Mouse (Mus musculus) myocyte (in vitro differentiated cells): ENCODE results near the gene Actl10.

Source experiments
- E2F4 ChIP-seq: IDR thresholded peaks from one replicate; pipeline ENCODE4 v1.6.1; 2011; ENCODE audit warnings: mild to moderate bottlenecking, control low read depth, moderate library complexity; ENCODE audit not compliant: insufficient read depth
- MAX ChIP-seq: IDR thresholded peaks from one replicate; pipeline ENCODE4 v1.6.1; 2011; ENCODE audit warnings: low read depth, mild to moderate bottlenecking, control low read depth
- MYOD1 ChIP-seq, 3 experiments: IDR thresholded peaks; one replicate each; pipeline ENCODE4 v1.6.1; 2011; ENCODE audit warnings: control low read depth in 2 of 3, low read depth in 2 of 3, mild to moderate bottlenecking in 2 of 3, moderate library complexity in 1 of 3; ENCODE audit not compliant: insufficient read length in 2 of 3, control insufficient read depth in 1 of 3
- MYOG ChIP-seq, 3 experiments: IDR thresholded peaks; one replicate each; pipeline ENCODE4 v1.6.1; 2011; ENCODE audit warnings: control low read depth in 2 of 3, low read depth in 2 of 3, mild to moderate bottlenecking in 2 of 3; ENCODE audit not compliant: insufficient read length in 2 of 3, control insufficient read depth in 1 of 3, insufficient read depth in 1 of 3
- POLR2A ChIP-seq: IDR thresholded peaks from one replicate; pipeline ENCODE4 v1.6.1; 2011; ENCODE audit warnings: low read depth, mild to moderate bottlenecking, control low read depth, moderate library complexity; ENCODE audit not compliant: insufficient read length
- POLR2AphosphoS2 ChIP-seq: IDR thresholded peaks from one replicate; pipeline ENCODE4 v1.6.1; 2011; ENCODE audit warnings: low read depth, control low read depth; ENCODE audit not compliant: insufficient read length
- SRF ChIP-seq: IDR thresholded peaks from one replicate; pipeline ENCODE4 v1.6.1; 2011; ENCODE audit warnings: low read depth; ENCODE audit not compliant: control insufficient read depth, insufficient read length
- TCF12 ChIP-seq: IDR thresholded peaks from one replicate; pipeline ENCODE4 v1.6.1; 2011; ENCODE audit warnings: mild to moderate bottlenecking, control low read depth; ENCODE audit not compliant: poor library complexity, insufficient read depth, severe bottlenecking
- TCF3 ChIP-seq: IDR thresholded peaks from one replicate; pipeline ENCODE4 v1.6.1; 2011; ENCODE audit warnings: low read depth, control low read depth; ENCODE audit not compliant: insufficient read length
- USF1 ChIP-seq: IDR thresholded peaks from one replicate; pipeline ENCODE4 v1.6.1; 2011; ENCODE audit warnings: low read depth, mild to moderate bottlenecking, control low read depth, moderate library complexity

DNA sequence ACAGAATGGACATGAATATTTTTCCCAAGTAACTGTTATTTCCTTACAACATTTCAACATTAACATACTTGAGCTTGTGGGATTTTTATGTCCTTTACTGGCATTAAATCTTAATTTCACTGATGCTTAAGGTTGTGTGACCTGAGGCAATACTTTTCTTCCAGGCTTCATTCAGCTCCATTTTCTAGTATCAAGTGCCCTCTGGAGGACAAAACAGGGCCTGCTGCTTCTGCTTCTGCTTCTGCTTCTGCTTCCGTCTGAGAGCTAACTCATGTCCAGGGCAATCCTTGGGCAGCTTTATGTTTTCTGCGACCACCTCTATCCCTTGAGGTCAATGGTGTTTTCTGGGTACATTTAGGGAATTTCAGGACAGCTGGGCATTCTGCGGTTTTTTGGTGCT lies 11.9 kb upstream of the Actl10 start:
- TF ChIP-seq MAX: no peak
- no peak for TF ChIP-seq USF1
- TF ChIP-seq POLR2A: no peak
- no peak for TF ChIP-seq E2F4
- no peak for TF ChIP-seq POLR2AphosphoS2
- no peak for TF ChIP-seq TCF12
- TF ChIP-seq TCF3: no peak
- TF ChIP-seq MYOG (IDR thresholded peaks at IDR 0.05; ENCODE audit: control insufficient read depth in 1 of 3, insufficient read depth in 1 of 3, insufficient read length in 2 of 3, low read depth in 2 of 3): no peak
- no peak for TF ChIP-seq MYOD1 (IDR thresholded peaks at IDR 0.05; ENCODE audit: control insufficient read depth in 1 of 3, insufficient read length in 2 of 3, low read depth in 2 of 3)
- no peak for TF ChIP-seq SRF
